Mouse (Mus musculus): ENCODE measurements around the gene Lmntd1.

The Lmntd1 gene

GRCm38 (mm10) chr6:145604126-145604525, 10.0 kb downstream of the Lmntd1 start:
- DNase-seq: no peak

GRCm38 (mm10) chr6:145598794-145599555, 15.1 kb downstream of the Lmntd1 start:
- peak; percentile 41 for DNase-seq

GRCm38 (mm10) chr6:145595905-145596304, 18.2 kb downstream of the Lmntd1 start:
- DNase-seq: no peak

DNA sequence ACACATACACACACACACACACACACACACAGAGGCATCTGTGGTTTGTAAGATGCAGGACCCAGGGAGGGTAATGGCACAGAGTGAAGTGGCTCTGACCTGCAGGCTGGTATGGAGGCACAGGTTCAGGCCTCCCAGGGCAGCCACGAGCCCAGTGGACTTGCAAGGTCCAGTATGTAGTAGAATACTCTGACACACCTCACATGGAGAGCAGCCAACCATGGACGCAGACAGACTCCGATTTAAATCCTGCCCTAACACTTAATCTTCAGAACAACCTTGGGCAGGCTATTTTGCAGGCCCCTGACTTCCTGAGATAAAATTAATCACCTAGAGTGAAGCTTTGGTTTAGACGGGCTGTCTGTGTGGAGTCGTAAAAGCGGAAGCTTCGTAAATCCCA, 20.1 kb downstream of the Lmntd1 start:
- DNase-seq: no peak

GRCm38 (mm10) chr6:145592531-145592998, 21.6 kb downstream of the Lmntd1 start:
- no peak for DNase-seq

DNA sequence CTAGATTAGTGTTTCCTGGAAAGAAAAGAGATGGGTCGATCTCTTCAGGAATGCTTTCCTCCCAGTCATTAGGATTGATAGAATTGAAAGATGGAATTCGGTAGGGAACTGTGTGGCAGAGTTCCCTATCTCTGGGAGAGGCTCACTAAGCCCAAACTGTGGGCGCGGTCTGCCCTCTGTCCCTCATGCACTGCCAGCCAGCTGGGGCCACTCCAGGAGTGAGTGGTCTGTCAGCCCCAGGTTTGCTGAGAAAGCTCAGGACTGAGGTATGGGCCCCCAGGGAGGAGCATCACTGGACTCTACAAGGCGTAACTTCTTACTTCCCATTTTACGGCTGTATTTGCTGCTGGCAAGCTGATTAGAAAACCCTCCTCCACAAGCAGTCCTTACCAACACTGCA, 22.1 kb downstream of the Lmntd1 start:
- no peak for DNase-seq

- DNase-seq: no peak
These were observed 22.5 kb downstream of the Lmntd1 start for GRCm38 (mm10) chr6:145591578-145591977.

DNA sequence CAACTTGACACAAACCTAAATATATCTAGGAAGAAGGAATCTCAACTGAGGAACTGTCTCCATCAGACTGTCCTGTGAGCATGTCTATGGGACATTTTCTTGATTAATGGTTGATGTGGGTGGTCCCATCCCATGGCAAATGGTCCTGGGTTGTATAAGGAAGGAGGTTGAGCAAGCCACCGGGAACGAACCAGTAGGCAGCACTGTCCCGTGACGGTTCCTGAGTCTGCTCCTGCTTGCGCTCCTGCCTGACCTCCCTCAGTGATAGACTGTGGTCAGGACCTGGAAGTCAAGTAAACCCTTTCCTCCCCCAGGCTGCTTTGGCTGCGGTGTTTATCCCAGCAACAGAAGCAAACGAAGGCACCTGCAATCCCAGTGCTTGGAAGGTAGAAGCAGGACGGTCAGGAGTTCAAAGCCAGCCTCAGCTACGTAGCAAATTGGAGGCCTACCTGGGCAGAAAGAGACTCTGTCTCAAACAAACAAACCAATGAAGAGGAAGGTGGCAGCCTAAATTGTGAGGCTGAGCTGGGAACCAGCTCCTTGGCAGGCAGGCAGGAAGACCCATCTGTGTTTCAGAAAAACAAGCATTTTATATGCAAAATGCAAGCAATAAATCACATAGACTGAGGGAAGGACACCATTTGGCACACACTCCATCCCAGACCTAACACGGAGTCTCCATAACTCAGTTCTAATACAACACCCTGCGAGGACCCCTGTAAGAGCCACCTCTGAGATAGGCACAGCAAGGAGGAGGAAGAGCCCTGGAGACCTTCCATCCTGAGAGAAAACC, 23.4 kb downstream of the Lmntd1 start:
- no peak for DNase-seq

DNA sequence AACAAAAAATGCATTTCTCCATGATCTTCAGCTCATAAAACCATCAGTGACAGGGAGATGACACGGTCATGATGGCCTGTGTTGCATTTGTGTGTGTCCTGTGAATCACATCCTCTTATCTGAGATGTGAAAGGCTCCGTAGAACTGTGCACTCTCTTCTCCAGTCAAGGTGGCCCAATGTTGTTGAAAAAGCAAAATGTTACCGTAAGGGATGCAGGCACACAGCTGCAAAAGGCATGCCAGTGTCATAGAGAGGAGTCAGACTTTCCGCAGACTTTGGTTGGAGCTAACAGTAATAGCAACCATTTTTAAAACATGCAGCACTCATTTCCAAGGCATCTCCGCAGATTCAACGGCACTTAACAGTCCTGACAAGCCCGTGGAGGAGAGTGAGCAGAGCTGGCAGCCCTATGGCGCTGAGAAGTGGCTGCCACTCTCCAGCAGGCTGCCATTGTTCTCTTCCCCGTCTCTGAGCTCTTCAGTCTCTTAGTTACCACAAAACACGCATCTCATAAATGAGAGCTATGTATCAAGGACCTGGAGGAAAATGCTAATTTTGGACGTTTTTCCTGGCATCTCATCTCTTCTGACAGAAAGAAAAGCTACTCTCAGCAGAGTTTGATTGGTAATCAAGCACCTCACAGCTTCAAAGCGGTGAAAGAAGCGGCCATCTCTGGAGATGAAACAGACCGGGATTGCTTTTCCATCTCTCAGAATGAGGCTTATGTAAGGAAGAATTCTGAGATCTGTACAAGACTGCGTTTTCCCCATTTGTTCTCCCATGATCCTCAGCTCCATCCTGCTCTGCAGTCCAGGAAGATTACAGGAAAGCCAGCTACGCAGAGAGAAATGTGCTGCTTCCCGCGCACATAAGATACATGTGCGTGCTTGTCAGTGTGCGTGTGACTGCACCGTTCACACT, 28.8 kb downstream of the Lmntd1 start:
- no peak for DNase-seq

- DNase-seq: no peak
These were observed 32.6 kb downstream of the Lmntd1 start for GRCm38 (mm10) chr6:145581366-145582170.

- no peak for DNase-seq
These were observed 34.4 kb downstream of the Lmntd1 start for GRCm38 (mm10) chr6:145579761-145580160.

DNA sequence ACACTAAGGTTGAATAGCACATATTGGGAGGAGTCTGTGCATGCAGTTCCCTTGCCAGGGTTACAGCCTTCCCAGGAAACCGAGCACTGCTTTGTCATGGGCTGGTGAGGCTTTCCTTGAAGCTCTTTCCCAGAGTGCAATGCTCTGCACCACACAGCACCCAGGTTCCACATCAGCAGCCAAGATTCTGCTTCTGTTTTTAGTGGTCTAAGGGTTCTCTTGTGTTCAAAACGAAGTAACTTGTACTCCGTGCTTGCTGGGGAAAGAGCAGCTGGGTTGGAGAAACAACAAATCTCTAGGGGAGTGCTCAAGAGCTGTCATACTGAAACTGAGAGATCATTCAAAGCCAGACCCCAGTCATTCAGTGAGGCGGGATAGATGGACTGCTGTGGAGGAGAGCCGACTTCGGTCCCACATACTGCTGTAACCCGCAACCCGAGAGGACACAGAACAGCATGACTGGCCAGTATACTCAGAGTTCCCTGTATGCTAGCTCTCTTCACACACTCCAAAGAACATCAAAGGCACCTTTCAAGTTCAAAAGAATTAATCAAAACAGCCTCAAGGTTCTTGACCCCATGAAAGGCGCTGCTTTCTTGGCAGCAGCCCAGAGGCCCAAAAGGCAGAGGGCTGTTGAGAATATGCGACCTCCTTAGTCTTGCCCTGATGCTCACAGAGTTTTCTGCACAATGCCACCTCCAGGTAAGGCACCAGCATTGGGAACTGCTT, 35.5 kb downstream of the Lmntd1 start:
- peak; percentile 39 for DNase-seq

- DNase-seq: no peak
These were observed 37.4 kb downstream of the Lmntd1 start for GRCm38 (mm10) chr6:145576762-145577161.

DNA sequence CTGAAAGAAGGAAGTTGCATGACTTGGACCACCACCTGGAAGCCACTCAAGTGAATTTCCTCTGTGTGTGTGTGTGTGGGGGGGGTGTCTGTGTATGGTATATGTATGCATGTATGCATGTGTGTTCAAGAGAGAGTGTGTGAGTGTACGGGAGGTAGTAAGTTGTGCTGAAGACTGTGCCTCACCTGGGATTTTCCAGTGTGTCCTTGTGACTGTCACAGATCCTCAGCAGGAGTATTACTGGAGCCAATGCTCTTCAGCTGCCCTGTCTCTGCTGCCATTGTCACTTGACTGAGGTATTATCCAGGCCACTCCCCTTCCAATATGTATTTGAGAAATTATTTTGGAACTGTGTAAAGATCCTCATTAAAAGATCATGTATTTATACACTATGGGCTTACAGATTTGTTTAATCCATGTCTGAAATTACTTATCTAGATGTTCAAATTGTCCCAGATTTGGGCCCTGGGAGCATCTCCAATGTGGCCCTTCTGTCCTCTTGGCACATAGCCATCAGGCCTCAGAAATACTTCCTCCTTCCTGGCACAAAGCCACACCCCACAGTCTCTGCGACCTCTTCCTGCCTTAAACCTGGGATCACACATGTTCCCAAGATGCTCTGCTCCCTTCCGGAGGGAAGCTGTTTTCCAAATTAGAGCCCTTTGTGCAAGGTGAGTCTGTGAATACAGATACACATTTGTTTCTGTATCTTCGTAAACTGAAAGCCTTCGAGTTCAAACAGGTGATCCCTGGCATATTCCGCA, 40.7 kb downstream of the Lmntd1 start:
- DNase-seq: no peak

DNA sequence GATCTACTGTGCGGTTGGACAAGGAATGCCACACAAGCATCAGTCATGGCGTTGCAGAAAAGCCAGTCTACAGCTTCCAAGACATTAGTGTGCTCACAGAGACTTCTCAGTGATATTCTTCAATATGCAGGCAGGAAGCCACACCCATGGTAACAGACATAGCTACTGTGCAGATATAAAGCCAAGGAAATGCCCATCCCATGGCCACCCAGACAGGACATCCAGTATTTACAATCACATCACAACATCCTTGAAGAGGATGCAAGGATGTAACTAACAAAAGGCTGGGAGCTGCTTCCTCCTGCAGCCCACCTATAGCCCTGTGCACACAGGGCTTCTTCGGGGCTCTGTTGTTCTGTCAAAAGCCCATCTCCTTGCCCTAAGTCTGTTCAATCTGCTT, 45.4 kb downstream of the Lmntd1 start:
- no peak for DNase-seq

DNA sequence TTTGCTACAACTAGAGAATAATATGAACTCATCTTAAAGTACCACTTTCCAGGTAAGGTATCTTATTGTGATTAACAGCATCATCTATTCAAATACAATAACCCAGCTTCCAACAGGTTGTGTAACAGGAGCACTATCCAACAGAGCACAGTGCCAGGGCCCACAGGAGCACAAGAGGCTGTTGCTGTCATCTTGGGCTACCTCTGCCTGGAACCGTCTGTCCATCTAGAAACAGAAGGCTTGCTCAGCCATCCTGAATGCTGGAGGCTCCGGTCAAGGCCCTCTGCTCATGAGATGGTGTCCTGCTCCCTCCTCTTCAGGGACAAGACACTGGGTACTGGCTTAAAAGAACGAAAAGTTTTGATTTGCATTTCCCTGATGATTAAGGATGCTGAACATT, 46.3 kb downstream of the Lmntd1 start:
- DNase-seq: no peak

DNA sequence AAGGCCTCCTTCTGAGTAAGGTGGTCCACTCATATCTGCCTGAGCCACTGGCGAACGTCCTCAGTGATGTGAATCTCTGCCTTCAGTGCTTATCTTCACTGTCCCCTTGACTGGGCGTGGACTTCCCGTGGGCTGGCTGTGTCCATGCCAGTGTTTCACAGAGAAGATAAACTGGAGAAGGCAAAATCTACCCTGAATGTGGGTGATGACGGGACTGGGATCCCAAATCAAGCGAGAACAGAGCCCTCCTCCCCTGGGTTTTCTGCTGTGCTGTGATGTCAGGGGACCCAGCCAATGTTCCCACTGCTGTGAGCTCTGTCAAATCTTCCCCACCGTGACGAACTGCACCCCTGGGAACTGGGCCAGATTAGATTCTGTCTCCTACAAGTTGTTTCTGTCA, 46.8 kb downstream of the Lmntd1 start:
- no peak for DNase-seq

DNA sequence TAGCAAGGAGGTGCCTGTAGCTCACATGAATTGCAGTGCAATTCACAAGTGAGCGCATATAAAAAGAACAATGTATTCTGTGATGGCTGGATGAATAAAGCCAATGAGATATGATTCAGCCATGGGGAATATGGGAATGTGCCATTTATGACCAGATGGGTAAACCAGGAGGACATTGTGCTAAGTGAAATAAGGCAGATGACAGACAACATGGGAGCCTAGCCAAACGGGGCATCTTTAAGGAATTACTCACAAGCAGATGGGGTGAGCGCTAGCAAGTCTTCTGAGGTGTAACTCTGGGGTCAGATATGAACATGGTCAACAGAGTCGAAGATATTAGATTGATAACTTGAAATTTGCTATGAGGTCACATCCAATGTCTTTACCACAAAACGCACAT, 48.5 kb downstream of the Lmntd1 start:
- no peak for DNase-seq

- DNase-seq: no peak
These were observed 49.4 kb downstream of the Lmntd1 start for GRCm38 (mm10) chr6:145564671-145565070.
